Comparison of ENCODE assay signal across 12 mouse cellular contexts in genomic region chr14:12680819-12681638, GRCm38 (mm10).
DNase-seq lines count a peak whose midpoint lies in the region; ATAC-seq and TF ChIP-seq lines count a peak whose summit lies in the region.
"Had no signal": no experiment of that assay in that cellular context is flagged by ENCODE, and none has a peak within 500 bp of the region (broad histone marks: within the 10 kb centered on the region; RNA-seq: fewer than 3 reads in every experiment).

No protein-coding gene starts in this region.

- DNase-seq in layer of hippocampus, adult 2 months (ENCODE audit: low spot score in 2 of 2): peak in 1 of 2 experiments; percentile 29
- no peak for DNase-seq in layer of hippocampus, postnatal 36 days
- DNase-seq in cerebellum, adult 11-12 months: peak; percentile 55
- DNase-seq in cerebellum, postnatal 14 days: peak; percentile 29 to 63
- no peak for DNase-seq in ovary, postnatal 14 days (ENCODE audit: low spot score)
- no peak for DNase-seq in lung, postnatal 36 days
- DNase-seq: kidney, adult 2 months; lung, adult 2 months; thymus, adult 2 months had no signal

- no peak overlapping the region for H3K9ac ChIP-seq in midbrain, embryonic 16.5 days (ENCODE audit: low read depth, low read length)
- H3K9ac ChIP-seq: heart, embryonic 13.5 days had no signal

- peak overlapping the region; percentile 9; the same call in 1 of the 2 replicates for H3K27ac ChIP-seq in layer of hippocampus, adult 2 months
- peak overlapping the region; percentile 48 for H3K27ac ChIP-seq in midbrain, embryonic 16.5 days (ENCODE audit: low read length)
- H3K27ac ChIP-seq: heart, embryonic 13.5 days had no signal

- no peaks in the 10 kb centered on the region for H3K9me3 ChIP-seq in midbrain, embryonic 16.5 days (replicated peaks; ENCODE audit: control insufficient read depth, low read length, poor library complexity, severe bottlenecking)

- no peak for TF ChIP-seq CTCF in layer of hippocampus, adult 2 months (conservative IDR thresholded peaks at IDR 0.05)

- no peak overlapping the region for H3K4me3 ChIP-seq in layer of hippocampus, adult 2 months
- no peak overlapping the region for H3K4me3 ChIP-seq in midbrain, embryonic 16.5 days (ENCODE audit: low read depth, low read length)
- H3K4me3 ChIP-seq: heart, embryonic 13.5 days; myocyte had no signal

- H3K36me3 ChIP-seq in midbrain, embryonic 16.5 days (ENCODE audit: control insufficient read depth, insufficient read depth, low read length): no peaks in the 10 kb centered on the region
- H3K36me3 ChIP-seq: heart, embryonic 13.5 days had no signal

- peaks cover 4% of the 10 kb centered on the region for H3K4me1 ChIP-seq in midbrain, embryonic 16.5 days (ENCODE audit: control insufficient read depth, insufficient read depth, low read length)
- H3K4me1 ChIP-seq: heart, embryonic 13.5 days had no signal

- ATAC-seq in midbrain, embryonic 16.5 days: peak; percentile 76

- WGBS in midbrain, embryonic 16.5 days: 66% methylated on average over 3 of the region's 3 CpGs

- no peaks in the 10 kb centered on the region for H3K27me3 ChIP-seq in midbrain, embryonic 16.5 days (ENCODE audit: control insufficient read depth, insufficient read depth, low read depth, low read length)
- H3K27me3 ChIP-seq: heart, embryonic 13.5 days had no signal

- H3K4me2 ChIP-seq in midbrain, embryonic 16.5 days (ENCODE audit: low read length): no peak overlapping the region
- H3K4me2 ChIP-seq: heart, embryonic 13.5 days had no signal

Comparison
In these comparisons a context has a peak if more than half of its experiments do, and no peak if none do; other contexts are left out.
1. DNase-seq: peak in cerebellum, adult 11-12 months (single experiment) and cerebellum, postnatal 14 days (2 of 2); none in layer of hippocampus, postnatal 36 days (0 of 2), ovary, postnatal 14 days (single experiment) and lung, postnatal 36 days (single experiment).